Mouse (Mus musculus) stomach, embryonic 14.5 days (tissue): ENCODE results near the gene Nkx6-1. TPM values are rescaled to one million over a fixed set of nuclear protein-coding genes. Genes with fewer than 3 reads are reported as not detected.

Experiments used
- ATAC-seq: fragments of 200-750 bp; cut with Nextera tagmentation; 2 replicates; pipeline ENCODE4 v1.8.0; 2017; ENCODE audit warnings: low read depth, moderate TSS enrichment; ENCODE audit not compliant: insufficient number of reproducible peaks, insufficient read depth, low FRiP score
- H3K27ac ChIP-seq: fragments of 300-500 bp; sonication (generic); 2 replicates; pipeline ENCODE4 v1.5.1; 2014; ENCODE audit warnings: mild to moderate bottlenecking, low read length, moderate library complexity, mixed read lengths
- H3K27me3 ChIP-seq: fragments of 300-500 bp; sonication (generic); 2 replicates; pipeline ENCODE4 v1.6.1; 2014; ENCODE audit warnings: low read length, control low read depth, mixed read lengths; ENCODE audit not compliant: control insufficient read depth, insufficient read depth
- H3K36me3 ChIP-seq: fragments of 300-500 bp; sonication (generic); 2 replicates; pipeline ENCODE4 v1.6.1; 2014; ENCODE audit warnings: mild to moderate bottlenecking, control low read depth, low read length, moderate library complexity, mixed read lengths; ENCODE audit not compliant: control insufficient read depth, insufficient read depth
- H3K4me1 ChIP-seq: fragments of 300-500 bp; sonication (generic); 2 replicates; pipeline ENCODE4 v1.6.1; 2014; ENCODE audit warnings: low read length, control low read depth, mixed read lengths; ENCODE audit not compliant: control insufficient read depth, insufficient read depth
- H3K4me2 ChIP-seq: fragments of 300-500 bp; sonication (generic); replicated peaks from 2 replicates; pipeline ENCODE4 v1.6.1; 2014; ENCODE audit warnings: low read depth, low read length, control low read depth
- H3K4me3 ChIP-seq: fragments of 300-500 bp; sonication (generic); 2 replicates; pipeline ENCODE4 v1.5.1; 2014; ENCODE audit warnings: low read depth, low read length, control low read depth
- H3K9ac ChIP-seq: fragments of 300-500 bp; sonication (generic); replicated peaks from 2 replicates; pipeline ENCODE4 v1.6.1; 2014; ENCODE audit warnings: low read depth, mild to moderate bottlenecking, control low read depth, low read length, moderate library complexity, mixed read lengths
- H3K9me3 ChIP-seq: fragments of 300-500 bp; sonication (generic); 2 replicates; pipeline ENCODE4 v1.6.1; 2016; ENCODE audit warnings: low read depth, low read length, control low read depth; ENCODE audit not compliant: control insufficient read depth
- WGBS: fragments of 180-500 bp; shearing (Covaris S2); extraction: QIAGEN DNeasy Blood & Tissue Kit; methylation state at CpG from one replicate; pipeline ENCODE4 v1.1.7; 2014; 5-methylcytosine and 5-hydroxymethylcytosine counted together
- polyA plus RNA-seq: library from polyadenylated mRNA; unstranded; fragments of >200 nt; fragmentation: Nextera tagmentation; extraction: Ambion mirVana; gene quantifications from 2 replicates; pipeline ENCODE4 v1.2.1, GENCODE M21; 2014

Gene Nkx6-1
- 3.3 and 4.5 TPM in 2 replicates for polyA plus RNA-seq

DNA sequence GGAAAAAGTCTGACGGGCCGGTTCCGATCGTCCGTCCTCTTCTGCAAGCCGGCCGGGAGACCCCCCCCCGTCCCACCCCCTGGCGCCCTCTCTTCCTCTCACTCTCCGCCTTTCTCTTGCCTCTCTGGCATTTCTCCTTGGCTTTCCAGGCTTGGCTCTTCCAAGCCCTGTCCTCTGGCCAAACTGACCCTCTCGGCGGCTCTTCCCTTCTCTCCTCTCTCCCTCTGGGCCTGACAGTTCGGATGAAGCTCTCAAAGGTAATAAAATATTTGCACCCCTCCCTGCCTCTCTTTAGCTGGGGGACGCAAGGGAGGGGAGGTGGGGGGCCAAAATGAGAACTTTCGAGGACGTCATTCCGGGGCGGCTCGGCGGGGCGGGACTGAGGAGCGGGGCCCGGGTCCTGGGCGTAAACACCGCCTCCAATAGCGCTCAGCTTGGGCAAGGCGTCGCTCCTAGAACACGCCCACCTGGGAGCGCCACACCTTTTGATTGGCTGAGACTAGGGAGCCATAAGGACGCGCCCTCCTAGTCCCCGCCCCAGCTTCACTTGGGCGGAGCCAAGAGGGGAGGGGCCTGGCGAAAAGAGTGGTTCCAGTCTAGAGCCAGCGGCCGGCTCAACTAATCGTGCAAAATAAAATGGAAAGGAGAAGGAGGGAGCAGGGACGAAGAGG, at the start of gene Nkx6-1:
Nkx6-1 (minus strand) TSS at position 52 of the 671 bp plus-strand sequence.
- Histone ChIP-seq H3K9me3 (no peaks in the 10 kb centered on the region), H3K36me3 (no peaks in the 10 kb centered on the region), H3K4me1 (0 out of 2 replicates have a peak, but pooled peaks cover 8% of the 10 kb centered on the region), H3K27me3 (peaks cover 32% of the 10 kb centered on the region), H3K4me2 (peak within 1 kb of the TSS; percentile 57), H3K9ac (peak within 1 kb of the TSS; percentile 55), H3K27ac (peak within 1 kb of the TSS; percentile 75), H3K4me3 (peak within 1 kb of the TSS; percentile 35)
- peak; percentile 96 for ATAC-seq
- under 1% methylated on average over 39 of the region's 39 CpGs for WGBS

DNA sequence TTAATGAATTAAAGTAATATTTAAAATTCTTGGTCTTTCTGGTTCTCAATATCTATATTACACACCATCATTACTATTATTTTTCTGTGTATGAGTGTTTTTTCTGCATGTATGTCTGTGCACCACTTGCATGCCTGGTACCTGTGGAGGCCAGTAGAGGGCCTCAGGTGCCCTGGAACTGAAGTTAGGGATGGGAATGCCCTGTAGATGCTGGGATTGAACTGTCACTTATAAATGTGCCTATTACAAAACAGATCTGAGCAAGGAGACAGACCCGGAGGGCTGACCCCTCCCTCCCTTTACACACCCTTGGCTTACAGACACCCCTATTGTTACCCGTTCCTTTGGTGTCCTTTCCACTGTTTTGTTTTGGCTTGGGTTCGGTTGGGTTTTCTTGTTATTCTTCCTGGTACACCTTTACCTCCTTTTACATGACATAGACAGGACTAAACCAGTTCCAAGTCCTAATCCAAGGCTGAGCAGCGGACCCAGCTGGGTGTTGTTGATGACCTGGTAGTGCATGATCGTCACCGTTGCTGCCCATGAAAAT, 48.3 kb upstream of the Nkx6-1 start:
- no peak overlapping the region for H3K4me2 ChIP-seq
- no peaks in the 10 kb centered on the region for H3K9me3 ChIP-seq
- no peak overlapping the region for H3K9ac ChIP-seq
- 77% methylated on average over 6 of the region's 6 CpGs for WGBS
- no peaks in the 10 kb centered on the region for H3K27me3 ChIP-seq
- no peak overlapping the region for H3K27ac ChIP-seq
- no peaks in the 10 kb centered on the region for H3K36me3 ChIP-seq
- ATAC-seq: no peak
- H3K4me3 ChIP-seq: no peak overlapping the region
- H3K4me1 ChIP-seq: no peaks in the 10 kb centered on the region

DNA sequence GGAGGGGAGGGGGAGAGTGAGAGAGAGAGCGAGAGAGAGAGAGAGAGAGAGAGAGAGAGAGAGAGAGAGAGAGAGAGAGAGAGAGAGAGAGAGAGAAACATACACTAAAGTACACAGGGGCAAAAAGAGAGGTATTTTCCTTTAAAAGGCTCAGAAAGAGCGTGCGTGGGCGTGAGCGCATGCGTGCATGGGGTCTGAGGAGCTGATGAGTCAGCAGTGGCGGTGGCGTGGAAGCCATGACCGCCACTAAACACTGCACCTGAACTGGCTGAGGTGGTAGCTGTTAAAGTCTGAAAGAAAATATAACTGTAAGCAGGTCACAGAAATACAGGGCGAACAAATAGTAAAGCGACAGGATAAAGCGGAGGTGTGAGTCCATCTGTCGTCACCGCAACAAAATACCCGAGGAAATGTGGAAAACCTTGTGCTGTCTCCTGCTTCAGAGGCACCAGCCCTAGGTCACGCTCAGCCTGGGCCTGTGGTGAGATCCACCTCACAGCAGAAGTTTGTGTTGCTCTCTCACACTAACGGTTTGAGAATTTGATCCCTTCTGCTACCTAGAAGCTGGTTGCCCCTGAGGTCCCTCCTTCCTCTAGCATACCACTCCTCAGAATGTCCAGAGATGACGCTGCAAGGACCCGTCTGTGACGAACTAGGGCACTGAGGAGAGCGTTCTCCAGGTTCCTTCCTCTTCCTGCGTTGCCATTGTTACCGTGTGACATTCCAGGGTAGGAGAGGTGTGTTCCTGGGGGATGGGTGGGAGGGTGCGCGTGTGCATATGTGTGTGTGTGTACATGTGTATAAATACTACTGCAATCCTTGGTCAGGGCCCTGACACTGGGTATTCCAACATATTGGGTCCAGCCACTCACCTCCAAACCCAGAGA, 38.8 kb upstream of the Nkx6-1 start:
- Histone ChIP-seq H3K36me3 (no peaks in the 10 kb centered on the region), H3K27me3 (no peaks in the 10 kb centered on the region), H3K4me3 (no peak overlapping the region), H3K27ac (no peak overlapping the region), H3K9me3 (no peaks in the 10 kb centered on the region), H3K4me2 (no peak overlapping the region), H3K9ac (no peak overlapping the region), H3K4me1 (no peaks in the 10 kb centered on the region)
- no peak for ATAC-seq
- 64% methylated on average over 24 of the region's 25 CpGs for WGBS

DNA sequence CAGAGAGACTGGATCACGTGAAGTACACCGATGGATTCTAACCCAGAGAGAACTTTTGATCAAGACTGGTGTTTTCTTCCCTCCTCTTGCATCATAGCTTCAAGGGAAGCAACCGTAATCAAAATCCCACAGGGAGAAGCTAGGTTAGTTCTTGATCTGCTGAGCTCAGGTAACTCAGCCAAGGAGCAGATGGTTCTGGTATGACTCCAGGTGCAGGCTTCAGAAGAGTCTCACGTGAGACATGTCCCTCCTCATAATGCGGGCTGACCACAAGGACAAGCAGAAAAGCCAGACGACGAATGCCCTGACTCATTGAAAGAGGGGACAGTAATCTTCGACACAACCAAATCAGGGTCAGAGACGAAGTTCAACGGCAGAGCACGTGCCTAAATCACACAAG, 37.8 kb upstream of the Nkx6-1 start:
- Histone ChIP-seq H3K9ac (no peak overlapping the region), H3K4me1 (no peaks in the 10 kb centered on the region), H3K4me3 (no peak overlapping the region), H3K36me3 (no peaks in the 10 kb centered on the region), H3K9me3 (no peaks in the 10 kb centered on the region), H3K27ac (no peak overlapping the region), H3K27me3 (no peaks in the 10 kb centered on the region), H3K4me2 (no peak overlapping the region)
- 74% methylated on average over 11 of the region's 11 CpGs for WGBS
- no peak for ATAC-seq

DNA sequence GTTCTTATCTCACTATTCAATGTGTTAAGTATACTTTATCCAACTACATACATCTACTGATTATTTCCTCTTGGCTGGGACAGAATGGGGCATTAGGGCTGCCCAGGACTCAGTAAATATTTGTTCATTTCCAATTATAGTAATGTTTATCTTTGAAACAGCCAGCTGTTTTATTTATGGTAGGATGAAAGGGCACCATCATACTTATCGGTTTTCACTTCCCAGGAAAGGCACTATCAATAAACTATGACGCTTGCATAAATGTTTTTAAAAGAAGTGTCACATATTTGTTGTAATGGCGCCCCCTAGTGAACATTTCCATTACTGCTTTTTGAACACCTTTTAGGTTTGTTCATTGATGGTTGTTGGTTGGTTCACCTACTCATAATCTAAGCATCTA, 35.8 kb upstream of the Nkx6-1 start:
- Histone ChIP-seq H3K9ac (no peak overlapping the region), H3K36me3 (no peaks in the 10 kb centered on the region), H3K27ac (no peak overlapping the region), H3K9me3 (no peaks in the 10 kb centered on the region), H3K27me3 (no peaks in the 10 kb centered on the region), H3K4me2 (0 out of 2 replicates have a peak overlapping the region, but pooled peaks have one; percentile 16), H3K4me3 (no peak overlapping the region), H3K4me1 (no peaks in the 10 kb centered on the region)
- peak; percentile 88 for ATAC-seq
- 6% methylated on average over 3 of the region's 3 CpGs for WGBS

DNA sequence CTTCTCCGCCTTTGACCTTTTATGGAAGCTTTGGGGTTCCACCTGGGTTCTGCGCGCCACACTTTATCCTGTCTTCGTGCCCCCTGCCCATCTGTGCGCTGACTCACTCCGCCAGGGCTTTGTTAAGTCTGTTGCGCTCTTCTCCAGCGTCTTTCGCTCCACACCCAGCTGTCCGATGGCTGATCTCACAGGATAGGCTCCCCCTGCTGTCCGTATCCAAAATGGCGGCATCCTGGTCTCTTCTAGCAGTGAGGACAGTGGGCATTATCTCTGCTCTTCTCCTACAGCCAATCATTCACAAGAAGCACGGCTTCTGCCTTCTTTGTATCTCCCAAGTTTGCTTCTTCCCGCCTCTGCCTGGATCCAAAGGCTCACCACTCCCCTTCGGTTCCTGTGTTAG, 23.8 kb upstream of the Nkx6-1 start:
- no peak overlapping the region for H3K27ac ChIP-seq
- no peaks in the 10 kb centered on the region for H3K9me3 ChIP-seq
- H3K4me2 ChIP-seq: peak overlapping the region; percentile 2; the same call in 1 of the 2 replicates
- H3K27me3 ChIP-seq: no peaks in the 10 kb centered on the region
- H3K4me3 ChIP-seq: no peak overlapping the region
- H3K4me1 ChIP-seq: no peaks in the 10 kb centered on the region
- H3K36me3 ChIP-seq: no peaks in the 10 kb centered on the region
- no peak overlapping the region for H3K9ac ChIP-seq
- WGBS: 23% methylated on average over 15 of the region's 15 CpGs
- ATAC-seq: peak; percentile 37; the same call in 1 of the 2 replicates

DNA sequence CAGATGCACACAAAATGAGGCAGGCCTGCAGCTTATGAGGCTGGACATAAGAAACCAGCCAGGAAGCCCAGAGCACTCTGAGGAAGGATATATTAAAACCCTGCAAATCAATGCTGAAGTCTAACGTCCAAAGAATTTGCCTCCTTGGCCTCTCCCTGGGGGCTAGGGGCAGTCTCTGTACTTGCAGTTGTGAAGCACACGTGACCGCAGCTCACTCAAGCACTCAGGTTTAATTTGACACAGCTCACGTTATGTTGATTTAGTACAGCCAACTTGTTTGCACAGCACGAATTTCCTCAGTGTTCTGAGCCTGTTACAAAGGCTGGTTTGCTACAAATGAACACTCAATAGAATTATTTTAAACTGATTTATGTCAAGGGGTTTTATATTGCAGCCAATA, 18.5 kb upstream of the Nkx6-1 start:
- H3K4me2 ChIP-seq: no peak overlapping the region
- H3K36me3 ChIP-seq: no peaks in the 10 kb centered on the region
- H3K4me3 ChIP-seq: no peak overlapping the region
- H3K9ac ChIP-seq: no peak overlapping the region
- 0 out of 2 replicates have a peak, but pooled peaks cover 3% of the 10 kb centered on the region for H3K4me1 ChIP-seq
- no peaks in the 10 kb centered on the region for H3K9me3 ChIP-seq
- WGBS: 24% methylated on average over 5 of the region's 5 CpGs
- ATAC-seq: peak; percentile 80; the same call in 1 of the 2 replicates
- no peak overlapping the region for H3K27ac ChIP-seq
- no peaks in the 10 kb centered on the region for H3K27me3 ChIP-seq

DNA sequence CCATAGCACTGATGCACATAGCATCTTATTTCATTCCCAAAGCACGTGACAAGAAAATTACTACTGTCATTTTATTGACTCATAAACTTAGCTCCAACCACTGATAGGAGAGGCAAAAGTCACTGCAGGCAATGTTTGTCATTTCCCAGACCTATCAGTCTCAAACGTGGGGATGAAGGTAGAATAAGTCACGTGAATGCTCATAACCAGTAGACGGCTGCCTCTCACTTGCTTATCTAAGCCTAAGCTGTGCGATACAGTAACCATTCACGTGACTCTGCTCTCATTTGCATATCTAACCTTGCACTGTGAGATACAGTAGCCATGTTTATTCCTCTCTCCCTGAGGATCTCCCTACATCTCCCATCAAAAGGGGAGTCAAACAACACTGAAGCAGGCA, 15.5 kb upstream of the Nkx6-1 start:
- no peak for ATAC-seq
- no peaks in the 10 kb centered on the region for H3K27me3 ChIP-seq

More for the DNA sequence above, 15.5 kb upstream of the Nkx6-1 start:
- H3K4me1 ChIP-seq: 0 out of 2 replicates have a peak, but pooled peaks cover 3% of the 10 kb centered on the region
- H3K9ac ChIP-seq: no peak overlapping the region
- H3K4me3 ChIP-seq: no peak overlapping the region
- H3K4me2 ChIP-seq: no peak overlapping the region
- H3K27ac ChIP-seq: no peak overlapping the region
- H3K9me3 ChIP-seq: no peaks in the 10 kb centered on the region
- H3K36me3 ChIP-seq: no peaks in the 10 kb centered on the region
- 70% methylated on average over 6 of the region's 6 CpGs for WGBS
